Mouse (Mus musculus) liver, embryonic 14.5 days (tissue): ENCODE measurements around the gene Psmg3. TPM values are rescaled to one million over a fixed set of nuclear protein-coding genes. Genes with fewer than 3 reads are reported as not detected.
A peak's percentile ranks its signal among the peaks of the same experiment; 100 is the strongest.

Source experiments
- ATAC-seq: fragments of 200-750 bp; cut with Nextera tagmentation; 2 replicates; pipeline ENCODE4 v1.8.0; 2017; ENCODE audit warnings: moderate number of reproducible peaks, mild to moderate bottlenecking, moderate library complexity; ENCODE audit not compliant: insufficient read depth
- DNase-seq, 3 experiments: peaks; one replicate each; pipeline ENCODE4 v3.0.0-alpha.2; 2012 to 2013; ENCODE audit warnings: low read depth in 3 of 3, low spot score in 3 of 3
- H3K27ac ChIP-seq: fragments of 300-500 bp; sonication (generic); 2 replicates; pipeline ENCODE4 v1.5.1; 2014; ENCODE audit warnings: moderate library complexity, mild to moderate bottlenecking, control low read depth, inconsistent platforms
- H3K27me3 ChIP-seq: fragments of 300-500 bp; sonication (generic); 2 replicates; pipeline ENCODE4 v1.6.1; 2014; ENCODE audit warnings: mild to moderate bottlenecking, low read length, moderate library complexity; ENCODE audit not compliant: control insufficient read depth, insufficient read depth
- H3K36me3 ChIP-seq: fragments of 300-500 bp; sonication (generic); replicated peaks from 2 replicates; pipeline ENCODE4 v1.6.1; 2014; ENCODE audit warnings: low read depth; ENCODE audit not compliant: control insufficient read depth, insufficient read depth
- H3K4me1 ChIP-seq, 2 experiments: fragments of 200-500 bp in 1 of 2; fragments of 300-500 bp in 1 of 2; sonication (generic) in 1 of 2; replicated peaks; 2 replicates each; pipeline ENCODE4 v1.6.1; 2012 to 2014; ENCODE audit warnings: antibody characterized with exemption in 1 of 2, inconsistent platforms in 1 of 2, low read length in 1 of 2; ENCODE audit not compliant: control insufficient read depth in 2 of 2, insufficient read depth in 2 of 2
- H3K4me2 ChIP-seq: fragments of 300-500 bp; sonication (generic); 2 replicates; pipeline ENCODE4 v1.6.1; 2014; ENCODE audit warnings: low read depth, mild to moderate bottlenecking, control low read depth, moderate library complexity
- H3K4me3 ChIP-seq, 2 experiments: fragments of 200-500 bp in 1 of 2; fragments of 300-500 bp in 1 of 2; sonication (generic) in 1 of 2; 2 replicates each; pipeline ENCODE4 v1.5.1; 2012 to 2014; ENCODE audit warnings: low read depth in 2 of 2, low read length in 2 of 2, mild to moderate bottlenecking in 2 of 2, control low read depth in 1 of 2, inconsistent platforms in 1 of 2, moderate library complexity in 1 of 2; ENCODE audit not compliant: insufficient read depth in 1 of 2
- H3K9ac ChIP-seq: fragments of 300-500 bp; sonication (generic); replicated peaks from 2 replicates; pipeline ENCODE4 v1.6.1; 2014; ENCODE audit warnings: mild to moderate bottlenecking, control low read depth, moderate library complexity
- H3K9me3 ChIP-seq: fragments of 300-500 bp; sonication (generic); 2 replicates; pipeline ENCODE4 v1.6.1; 2016; ENCODE audit warnings: low read length, mixed read lengths; ENCODE audit not compliant: control insufficient read depth
- CTCF ChIP-seq: IDR thresholded peaks from 2 replicates; pipeline ENCODE4 v1.5.1; 2016; ENCODE audit warnings: antibody characterized with exemption, low read depth, control low read depth
- EP300 ChIP-seq: IDR thresholded peaks from 2 replicates; pipeline ENCODE4 v1.6.1; 2016; ENCODE audit warnings: antibody characterized with exemption, low read depth
- WGBS: fragments of 180-500 bp; shearing (Covaris S2); extraction: QIAGEN DNeasy Blood & Tissue Kit; methylation state at CpG from one replicate; pipeline ENCODE4 v1.1.7; 2014; ENCODE audit not compliant: insufficient replicate concordance; 5-methylcytosine and 5-hydroxymethylcytosine counted together
- polyA plus RNA-seq, 2 experiments: library from polyadenylated mRNA; depleted of rRNA in 1 of 2; stranded (reverse) in 1 of 2; unstranded in 1 of 2; fragments of >200 nt; fragmentation: Nextera tagmentation in 1 of 2; extraction: Ambion mirVana in 1 of 2; gene quantifications; 2 replicates each; pipeline versions ENCODE4 v1.2.1 to v1.2.3; 2012 to 2014

Psmg3 gene
- polyA plus RNA-seq, 2 experiments, result 34.5 to 46.5 TPM

- Histone ChIP-seq H3K9me3 (no peaks in the 10 kb centered on the region), H3K4me3 (no peak overlapping the region), H3K36me3 (peaks cover 14% of the 10 kb centered on the region), H3K27ac (no peak overlapping the region), H3K27me3 (no peaks in the 10 kb centered on the region), H3K4me1 (peaks cover 8 to 31% of the 10 kb centered on the region in 2 experiments), H3K9ac (no peak overlapping the region), H3K4me2 (no peak overlapping the region)
- TF ChIP-seq EP300 (no peak), CTCF (no peak)
- ATAC-seq (no peak), DNase-seq (no peak)
- WGBS, result 63% methylated on average over 12 of the region's 12 CpGs
Observed at GRCm38 (mm10) chr5:139821466-139822459, 4.9 kb downstream of the Psmg3 start.

- WGBS, result 75% methylated on average over 9 of the region's 9 CpGs
- ATAC-seq, result no peak
- Histone ChIP-seq H3K9ac (no peak within 1 kb of the TSS), H3K9me3 (no peaks in the 10 kb centered on the region), H3K36me3 (peaks cover 14% of the 10 kb centered on the region), H3K4me3 (no peak within 1 kb of the TSS), H3K4me1 (peaks cover 15 to 38% of the 10 kb centered on the region in 2 experiments), H3K4me2 (no peak within 1 kb of the TSS), H3K27me3 (no peaks in the 10 kb centered on the region), H3K27ac (peak within 1 kb of the TSS; percentile 63; the same call in 1 of the 2 replicates)
- TF ChIP-seq EP300, result no peak
- no peak for TF ChIP-seq CTCF
- no peak for DNase-seq
Observed at GRCm38 (mm10) chr5:139819538-139820181, 7.0 kb downstream of the Psmg3 start, which contains the start of gene Tmem184a. Gene Tmem184a (minus strand): TSS chr5:139819917.

GRCm38 (mm10) chr5:139818801-139819200 lies 7.9 kb downstream of the Psmg3 start:
- Histone ChIP-seq H3K9ac (no peak overlapping the region), H3K4me2 (no peak overlapping the region)
- DNase-seq, result peak; percentile 73 to 75 (median 75)

GRCm38 (mm10) chr5:139818056-139818455 lies 8.6 kb downstream of the Psmg3 start:
- 63% methylated on average over 3 of the region's 3 CpGs for WGBS
- DNase-seq, result peak in 2 of 3 experiments; percentile 74 to 77
- H3K4me2 ChIP-seq, result no peak overlapping the region
- H3K36me3 ChIP-seq, result peaks cover 5% of the 10 kb centered on the region; the same call in 1 of the 2 replicates
- TF ChIP-seq EP300 (no peak), CTCF (no peak)
- ATAC-seq, result peak; percentile 10
- H3K27ac ChIP-seq, result peak overlapping the region; percentile 63
- H3K9ac ChIP-seq, result peak overlapping the region; percentile 6; the same call in 1 of the 2 replicates
- peaks cover 15 to 40% of the 10 kb centered on the region in 2 experiments for H3K4me1 ChIP-seq
- H3K9me3 ChIP-seq, result no peaks in the 10 kb centered on the region
- no peak overlapping the region for H3K4me3 ChIP-seq
- peaks cover 3% of the 10 kb centered on the region; the same call in 1 of the 2 replicates for H3K27me3 ChIP-seq

More at GRCm38 (mm10) chr5:139818801-139819200, 7.9 kb downstream of the Psmg3 start:
- WGBS, result 37% methylated on average over 4 of the region's 4 CpGs
- ATAC-seq, result peak; percentile 77
- H3K4me1 ChIP-seq, result peaks cover 15 to 40% of the 10 kb centered on the region in 2 experiments
- peak overlapping the region; percentile 63 for H3K27ac ChIP-seq
- peaks cover 3% of the 10 kb centered on the region; the same call in 1 of the 2 replicates for H3K27me3 ChIP-seq
- no peak overlapping the region for H3K4me3 ChIP-seq
- H3K9me3 ChIP-seq, result no peaks in the 10 kb centered on the region
- TF ChIP-seq CTCF, result peak; percentile 95
- TF ChIP-seq EP300, result no peak; the same call in 1 of the 2 replicates
- H3K36me3 ChIP-seq, result peaks cover 12% of the 10 kb centered on the region
